Mouse (Mus musculus) right cerebral cortex, postnatal 10 days (tissue): ENCODE data around the gene Ghdc.

Experiments used
- DNase-seq, 2 experiments: peaks; one replicate each; pipeline ENCODE4 v3.0.0; 2021; ENCODE audit warnings: low spot score in 2 of 2

Gene Ghdc

GRCm38 (mm10) chr11:100718866-100719265, 51.9 kb downstream of the Ghdc start:
- DNase-seq: peak in 1 of 2 experiments; percentile 63

DNA sequence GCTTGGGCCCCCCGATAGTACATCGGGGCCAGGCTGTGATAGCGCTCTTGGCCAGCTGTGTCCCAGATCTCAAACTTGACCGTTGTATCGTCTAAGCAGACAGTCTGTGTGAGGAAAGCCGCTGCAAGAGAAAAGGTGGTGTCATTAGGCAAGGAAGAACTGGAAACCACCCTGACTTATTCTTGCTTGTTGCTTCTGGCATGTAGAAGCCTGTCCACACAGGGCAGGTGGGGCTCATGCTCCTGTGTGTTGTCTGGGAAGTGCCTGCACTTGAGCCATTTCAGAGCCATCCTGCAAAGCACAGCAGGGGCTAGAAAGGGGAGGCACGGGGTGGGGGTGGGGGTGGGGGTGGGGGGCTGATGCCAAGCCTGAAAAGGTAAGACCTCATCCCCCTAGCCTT, 52.3 kb downstream of the Ghdc start:
- DNase-seq: no peak

GRCm38 (mm10) chr11:100716649-100717048, 54.1 kb downstream of the Ghdc start:
- DNase-seq: peak in 1 of 2 experiments; percentile 38
